Mouse (Mus musculus) testis, adult 2 months (tissue): ENCODE data around the gene Gse1.

ENCODE experiments used
- CTCF ChIP-seq: fragments of 200-500 bp; IDR thresholded peaks from 2 replicates; pipeline ENCODE4 v1.5.1; 2012; ENCODE audit warnings: low read depth, mild to moderate bottlenecking, inconsistent platforms, low read length, moderate library complexity; ENCODE audit not compliant: control insufficient read depth, insufficient read depth, insufficient replicate concordance
- POLR2A ChIP-seq: fragments of 200-500 bp; IDR thresholded peaks from 2 replicates; pipeline ENCODE4 v1.6.1; 2012; ENCODE audit warnings: low read depth, mild to moderate bottlenecking, inconsistent platforms, low read length, moderate library complexity; ENCODE audit not compliant: control insufficient read depth

- TF ChIP-seq CTCF = no peak
- TF ChIP-seq POLR2A = no peak
Observed at GRCm38 (mm10) chr8:120498349-120498831, 270.1 kb downstream of the Gse1 start.
